Mouse (Mus musculus) neural tube, postnatal 0 days (tissue): ENCODE measurements around the gene Olfr466. TPM values are rescaled to one million over a fixed set of nuclear protein-coding genes. Genes with fewer than 3 reads are reported as not detected.

ENCODE experiments used
- polyA plus RNA-seq: library from polyadenylated mRNA; unstranded; fragments of >200 nt; fragmentation: Nextera tagmentation; extraction: Ambion mirVana; gene quantifications from 2 replicates; pipeline ENCODE4 v1.2.1, GENCODE M21; 2015

Olfr466 gene
- not detected in 2 replicates for polyA plus RNA-seq

GRCm38 (mm10) chr13:65149940-65150339 lies at the start of gene Olfr466:
Gene Olfr466 (plus strand): TSS chr13:65150240.

GRCm38 (mm10) chr13:65112459-65113110 lies 37.5 kb upstream of the Olfr466 start, which contains the start of gene Mfsd14b:
Gene Mfsd14b (minus strand): TSS chr13:65112975.

GRCm38 (mm10) chr13:65137789-65138188 lies 12.3 kb upstream of the Olfr466 start, which contains the start of gene Olfr465-ps1:
Gene Olfr465-ps1 (plus strand): TSS chr13:65138089.

Other genes starting within 250 kb of the Olfr466 start
- gene Cntnap3, start 246.3 kb upstream of the Olfr466 start, polyA plus RNA-seq, result 1.2 and 1.6 TPM in 2 replicates
- not detected in 2 replicates for gene Spata31, start 232.8 kb upstream of the Olfr466 start, polyA plus RNA-seq
- gene Spata31d1c, start 117.2 kb upstream of the Olfr466 start, polyA plus RNA-seq, result not detected in 2 replicates
- not detected in 2 replicates for gene Prss47, start 97.5 kb upstream of the Olfr466 start, polyA plus RNA-seq
- gene Mfsd14b, start 37.3 kb upstream of the Olfr466 start, polyA plus RNA-seq, result 23.8 and 25.3 TPM in 2 replicates
- not detected in 2 replicates for gene Olfr465-ps1, start 12.2 kb upstream of the Olfr466 start, polyA plus RNA-seq
- gene Nlrp4f, start 55.7 kb downstream of the Olfr466 start, polyA plus RNA-seq, result 0.26 TPM in 1 of 2 replicates, not detected in the other
- 0.96 and 1.1 TPM in 2 replicates for gene Gm10775, start 109.3 kb downstream of the Olfr466 start, polyA plus RNA-seq
- gene Zfp369, start 128.6 kb downstream of the Olfr466 start, polyA plus RNA-seq, result 8.4 and 9.9 TPM in 2 replicates